Mouse (Mus musculus) limb, embryonic 14.5 days (tissue): ENCODE results near the gene Hs6st3. TPM values are rescaled to one million over a fixed set of nuclear protein-coding genes. Genes with fewer than 3 reads are reported as not detected.
"Not testable (repeated sequence)": the region's sequence is repeated elsewhere in the genome, so short reads cannot be mapped to it uniquely, and the experiment has no call there.

Source experiments
- ATAC-seq: fragments of 200-750 bp; cut with Nextera tagmentation; 2 replicates; pipeline ENCODE4 v1.8.0; 2017; ENCODE audit warnings: low read depth, moderate number of reproducible peaks, moderate TSS enrichment; ENCODE audit not compliant: low FRiP score
- DNase-seq: peaks from one replicate; pipeline ENCODE4 v3.0.0-alpha.2; 2015; ENCODE audit warnings: low spot score
- H3K27ac ChIP-seq: fragments of 300-500 bp; sonication (generic); replicated peaks from 2 replicates; pipeline ENCODE4 v1.5.1; 2014; ENCODE audit warnings: low read depth, mild to moderate bottlenecking, low read length, moderate library complexity, mixed read lengths
- H3K27me3 ChIP-seq: fragments of 300-500 bp; sonication (generic); 2 replicates; pipeline ENCODE4 v1.6.1; 2014; ENCODE audit warnings: low read length, mixed read lengths; ENCODE audit not compliant: control insufficient read depth, insufficient read depth
- H3K36me3 ChIP-seq: fragments of 300-500 bp; sonication (generic); 2 replicates; pipeline ENCODE4 v1.6.1; 2014; ENCODE audit warnings: mild to moderate bottlenecking, low read length, moderate library complexity, mixed read lengths; ENCODE audit not compliant: control insufficient read depth, insufficient read depth
- H3K4me1 ChIP-seq: fragments of 300-500 bp; sonication (generic); 2 replicates; pipeline ENCODE4 v1.6.1; 2014; ENCODE audit warnings: antibody characterized with exemption, low read length, mixed read lengths; ENCODE audit not compliant: control insufficient read depth, insufficient read depth
- H3K4me2 ChIP-seq: fragments of 300-500 bp; sonication (generic); replicated peaks from 2 replicates; pipeline ENCODE4 v1.6.1; 2014; ENCODE audit warnings: low read depth, mild to moderate bottlenecking, low read length, moderate library complexity; ENCODE audit not compliant: severe bottlenecking
- H3K4me3 ChIP-seq: fragments of 300-500 bp; sonication (generic); replicated peaks from 2 replicates; pipeline ENCODE4 v1.5.1; 2014; ENCODE audit warnings: low read length
- H3K9ac ChIP-seq: fragments of 300-500 bp; sonication (generic); 2 replicates; pipeline ENCODE4 v1.6.1; 2014; ENCODE audit warnings: mild to moderate bottlenecking, low read depth, low read length, moderate library complexity; ENCODE audit not compliant: severe bottlenecking
- H3K9me3 ChIP-seq: fragments of 300-500 bp; sonication (generic); 2 replicates; pipeline ENCODE4 v1.6.1; 2016; ENCODE audit warnings: low read length; ENCODE audit not compliant: control insufficient read depth
- POLR2A ChIP-seq: fragments of 200-500 bp; IDR thresholded peaks from 2 replicates; pipeline ENCODE4 v1.8.0; 2012; ENCODE audit warnings: inconsistent platforms, mild to moderate bottlenecking, moderate library complexity, borderline replicate concordance; ENCODE audit not compliant: insufficient read depth, insufficient read length; ENCODE audit errors: extremely low read depth
- WGBS: fragments of 180-500 bp; shearing (Covaris S2); extraction: QIAGEN DNeasy Blood & Tissue Kit; methylation state at CpG from one replicate; pipeline ENCODE4 v1.1.7; 2014; 5-methylcytosine and 5-hydroxymethylcytosine counted together
- polyA plus RNA-seq, 2 experiments: library from polyadenylated mRNA; depleted of rRNA in 1 of 2; stranded (reverse) in 1 of 2; unstranded in 1 of 2; fragments of >200 nt; fragmentation: Nextera tagmentation in 1 of 2; extraction: Ambion mirVana in 1 of 2; gene quantifications; 2 replicates each; pipeline versions ENCODE4 v1.2.1 to v1.2.3; 2012 to 2014

Hs6st3 gene
- polyA plus RNA-seq, 2 experiments, result 0.43 to 0.89 TPM

DNA sequence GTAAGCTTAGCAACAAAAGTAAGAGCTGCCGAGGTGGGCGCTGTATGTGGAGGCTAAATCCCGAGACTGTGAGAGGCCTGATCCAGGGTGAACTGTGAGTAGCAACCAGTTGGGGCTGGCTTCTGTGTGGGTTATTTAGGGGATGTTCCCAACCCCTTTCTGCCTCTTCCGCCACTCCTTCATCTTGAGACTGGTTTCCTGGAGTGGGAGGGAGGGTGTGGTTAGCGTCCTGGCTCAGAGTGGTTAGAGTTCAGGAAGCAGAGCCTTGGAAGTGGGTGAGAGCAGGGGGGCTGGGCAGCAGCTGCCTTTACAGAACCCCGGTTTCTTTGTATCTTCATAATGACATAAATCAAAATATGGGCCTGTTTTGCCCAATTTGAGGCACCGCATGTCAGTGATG is 134.9 kb downstream of the Hs6st3 start:
- H3K4me1 ChIP-seq, result no peaks in the 10 kb centered on the region
- H3K36me3 ChIP-seq, result no peaks in the 10 kb centered on the region
- H3K4me3 ChIP-seq, result no peak overlapping the region
- no peak overlapping the region for H3K9ac ChIP-seq
- WGBS, result 73% methylated on average over 7 of the region's 7 CpGs
- H3K4me2 ChIP-seq, result no peak overlapping the region
- no peak for DNase-seq
- no peak for ATAC-seq
- no peaks in the 10 kb centered on the region for H3K9me3 ChIP-seq
- no peaks in the 10 kb centered on the region for H3K27me3 ChIP-seq
- no peak for TF ChIP-seq POLR2A
- H3K27ac ChIP-seq, result no peak overlapping the region

- not testable (repeated sequence) for H3K9ac ChIP-seq, H3K4me1 ChIP-seq, H3K27ac ChIP-seq, H3K36me3 ChIP-seq, DNase-seq, H3K4me3 ChIP-seq, H3K9me3 ChIP-seq, ATAC-seq, H3K27me3 ChIP-seq, H3K4me2 ChIP-seq
- 94% methylated on average over 10 of the region's 15 CpGs for WGBS
Observed at GRCm38 (mm10) chr14:119278156-119278555, 140.0 kb downstream of the Hs6st3 start.

GRCm38 (mm10) chr14:119283951-119284350 is 145.8 kb downstream of the Hs6st3 start:
- H3K9me3 ChIP-seq, result no peaks in the 10 kb centered on the region
- H3K27ac ChIP-seq, result no peak overlapping the region
- WGBS, result 90% methylated on average over 3 of the region's 3 CpGs
- H3K27me3 ChIP-seq, result no peaks in the 10 kb centered on the region
- no peak overlapping the region for H3K4me3 ChIP-seq
- H3K9ac ChIP-seq, result no peak overlapping the region
- no peak overlapping the region for H3K4me2 ChIP-seq
- ATAC-seq (no peak), DNase-seq (no peak)
- no peaks in the 10 kb centered on the region for H3K4me1 ChIP-seq
- no peak for TF ChIP-seq POLR2A
- no peaks in the 10 kb centered on the region for H3K36me3 ChIP-seq

DNA sequence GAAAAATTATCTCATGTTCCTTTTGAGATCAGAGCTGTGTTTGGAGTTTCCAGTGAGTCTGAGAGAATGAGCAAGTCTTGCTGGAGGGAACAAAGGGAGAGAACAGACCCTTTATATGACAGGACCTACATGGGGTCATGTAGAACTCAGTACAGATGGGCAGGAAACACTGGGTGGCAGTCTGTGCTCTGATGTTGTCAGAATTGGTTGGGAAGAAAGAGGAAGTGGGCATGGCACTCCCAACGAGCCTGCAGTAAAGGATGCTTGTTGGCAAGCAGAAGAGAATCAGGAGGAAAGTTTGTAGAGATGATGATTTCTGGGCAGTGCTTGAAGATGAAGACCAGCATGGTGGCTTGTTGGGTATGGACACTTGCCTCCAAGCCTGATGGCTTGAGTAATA is 151.5 kb downstream of the Hs6st3 start:
- 39% methylated on average over 1 of the region's 1 CpGs for WGBS
- no peak for DNase-seq

GRCm38 (mm10) chr14:119294071-119294470 is 155.9 kb downstream of the Hs6st3 start:
- Histone ChIP-seq H3K27ac (no peak overlapping the region), H3K4me1 (no peaks in the 10 kb centered on the region), H3K9ac (no peak overlapping the region), H3K4me2 (no peak overlapping the region), H3K36me3 (no peaks in the 10 kb centered on the region), H3K4me3 (no peak overlapping the region), H3K9me3 (no peaks in the 10 kb centered on the region), H3K27me3 (no peaks in the 10 kb centered on the region)
- no peak for DNase-seq
- 88% methylated on average over 6 of the region's 6 CpGs for WGBS
- ATAC-seq, result no peak
- TF ChIP-seq POLR2A, result no peak

More for the DNA sequence above, 151.5 kb downstream of the Hs6st3 start:
- H3K4me1 ChIP-seq, result no peaks in the 10 kb centered on the region
- H3K36me3 ChIP-seq, result no peaks in the 10 kb centered on the region
- ATAC-seq, result no peak
- no peak overlapping the region for H3K9ac ChIP-seq
- no peak overlapping the region for H3K27ac ChIP-seq
- no peak overlapping the region for H3K4me2 ChIP-seq
- no peaks in the 10 kb centered on the region for H3K27me3 ChIP-seq
- no peaks in the 10 kb centered on the region for H3K9me3 ChIP-seq
- no peak overlapping the region for H3K4me3 ChIP-seq
- no peak for TF ChIP-seq POLR2A

GRCm38 (mm10) chr14:119306461-119306860 is 168.3 kb downstream of the Hs6st3 start:
- no peak for TF ChIP-seq POLR2A
- no peaks in the 10 kb centered on the region for H3K9me3 ChIP-seq
- no peak overlapping the region for H3K27ac ChIP-seq
- DNase-seq, result no peak
- no peak overlapping the region for H3K4me2 ChIP-seq
- ATAC-seq, result no peak
- H3K4me3 ChIP-seq, result no peak overlapping the region
- H3K27me3 ChIP-seq, result no peaks in the 10 kb centered on the region
- no peaks in the 10 kb centered on the region for H3K4me1 ChIP-seq
- 44% methylated on average over 3 of the region's 3 CpGs for WGBS
- no peak overlapping the region for H3K9ac ChIP-seq
- no peaks in the 10 kb centered on the region for H3K36me3 ChIP-seq
